Mouse (Mus musculus) lung, adult 18-20 months (tissue): Measurements from ENCODE around the gene Nobox.

Source experiments
- DNase-seq, 2 experiments: peaks; one replicate each; pipeline ENCODE4 v3.0.0; 2022; ENCODE audit warnings: mixed read lengths in 2 of 2

Gene Nobox

GRCm38 (mm10) chr6:43272597-43272996 lies 36.8 kb downstream of the Nobox start:
- no peak for DNase-seq

GRCm38 (mm10) chr6:43266356-43266755 lies 43.0 kb downstream of the Nobox start:
- DNase-seq: peak; percentile 41 to 61

GRCm38 (mm10) chr6:43265363-43266041 lies 43.9 kb downstream of the Nobox start, which contains the start of gene Arhgef5:
Arhgef5 (plus strand) TSS chr6:43265582.
- peak; percentile 90 to 93 for DNase-seq

GRCm38 (mm10) chr6:43260756-43261155 lies 48.6 kb downstream of the Nobox start:
- no peak for DNase-seq

GRCm38 (mm10) chr6:43254193-43254926 lies 55.0 kb downstream of the Nobox start:
- no peak for DNase-seq
